Mouse (Mus musculus) forebrain, postnatal 0 days (tissue): Measurements from ENCODE around the gene Pla2g10. TPM values are rescaled to one million over a fixed set of nuclear protein-coding genes. Genes with fewer than 3 reads are reported as not detected.
"Not testable (repeated sequence)": the region's sequence is repeated elsewhere in the genome, so short reads cannot be mapped to it uniquely, and the experiment has no call there.

Experiments
- ATAC-seq: fragments of 200-750 bp; cut with Nextera tagmentation; 2 replicates; pipeline ENCODE4 v1.8.0; 2017; ENCODE audit warnings: mild to moderate bottlenecking, moderate library complexity
- DNase-seq: peaks from one replicate; pipeline ENCODE4 v3.0.0-alpha.2; 2015
- H3K27ac ChIP-seq: fragments of 300-500 bp; sonication (generic); 2 replicates; pipeline ENCODE4 v1.5.1; 2014; ENCODE audit warnings: low read depth, mild to moderate bottlenecking, antibody characterized with exemption, low read length, moderate library complexity, mixed read lengths
- H3K27me3 ChIP-seq: fragments of 300-500 bp; sonication (generic); 2 replicates; pipeline ENCODE4 v1.6.1; 2014; ENCODE audit warnings: mild to moderate bottlenecking, low read length, mixed read lengths; ENCODE audit not compliant: insufficient read depth
- H3K36me3 ChIP-seq: fragments of 300-500 bp; sonication (generic); 2 replicates; pipeline ENCODE4 v1.6.1; 2014; ENCODE audit warnings: mild to moderate bottlenecking, moderate library complexity; ENCODE audit not compliant: insufficient read depth
- H3K4me1 ChIP-seq: fragments of 300-500 bp; sonication (generic); 2 replicates; pipeline ENCODE4 v1.6.1; 2014; ENCODE audit warnings: antibody characterized with exemption; ENCODE audit not compliant: insufficient read depth
- H3K4me2 ChIP-seq: fragments of 300-500 bp; sonication (generic); 2 replicates; pipeline ENCODE4 v1.6.1; 2014; ENCODE audit warnings: low read depth, mild to moderate bottlenecking, moderate library complexity
- H3K4me3 ChIP-seq: fragments of 300-500 bp; sonication (generic); 2 replicates; pipeline ENCODE4 v1.5.1; 2014; ENCODE audit warnings: low read depth, low read length, mixed read lengths
- H3K9ac ChIP-seq: fragments of 300-500 bp; sonication (generic); 2 replicates; pipeline ENCODE4 v1.6.1; 2014; ENCODE audit warnings: mild to moderate bottlenecking
- H3K9me3 ChIP-seq: fragments of 300-500 bp; sonication (generic); 2 replicates; pipeline ENCODE4 v1.6.1; 2016; ENCODE audit warnings: low read length
- CTCF ChIP-seq: sonication (generic); IDR thresholded peaks from 2 replicates; pipeline ENCODE4 v1.5.1; 2016; ENCODE audit warnings: antibody characterized with exemption, control low read depth, low read depth
- WGBS: fragments of 180-500 bp; shearing (Covaris S2); extraction: QIAGEN DNeasy Blood & Tissue Kit; methylation state at CpG from one replicate; pipeline ENCODE4 v1.1.7; 2014; 5-methylcytosine and 5-hydroxymethylcytosine counted together
- polyA plus RNA-seq: library from polyadenylated mRNA; unstranded; fragments of >200 nt; fragmentation: Nextera tagmentation; extraction: Ambion mirVana; gene quantifications from 2 replicates; pipeline ENCODE4 v1.2.1, GENCODE M21; 2015
- total RNA-seq: library from RNA; depleted of rRNA; stranded (reverse); fragments of >200 nt; gene quantifications from 2 replicates; pipeline ENCODE4 v1.2.3, GENCODE M21; 2014; rRNA removed

The Pla2g10 gene
- total RNA-seq (not detected in 2 replicates), polyA plus RNA-seq (0.15 and 0.16 TPM in 2 replicates)

DNA sequence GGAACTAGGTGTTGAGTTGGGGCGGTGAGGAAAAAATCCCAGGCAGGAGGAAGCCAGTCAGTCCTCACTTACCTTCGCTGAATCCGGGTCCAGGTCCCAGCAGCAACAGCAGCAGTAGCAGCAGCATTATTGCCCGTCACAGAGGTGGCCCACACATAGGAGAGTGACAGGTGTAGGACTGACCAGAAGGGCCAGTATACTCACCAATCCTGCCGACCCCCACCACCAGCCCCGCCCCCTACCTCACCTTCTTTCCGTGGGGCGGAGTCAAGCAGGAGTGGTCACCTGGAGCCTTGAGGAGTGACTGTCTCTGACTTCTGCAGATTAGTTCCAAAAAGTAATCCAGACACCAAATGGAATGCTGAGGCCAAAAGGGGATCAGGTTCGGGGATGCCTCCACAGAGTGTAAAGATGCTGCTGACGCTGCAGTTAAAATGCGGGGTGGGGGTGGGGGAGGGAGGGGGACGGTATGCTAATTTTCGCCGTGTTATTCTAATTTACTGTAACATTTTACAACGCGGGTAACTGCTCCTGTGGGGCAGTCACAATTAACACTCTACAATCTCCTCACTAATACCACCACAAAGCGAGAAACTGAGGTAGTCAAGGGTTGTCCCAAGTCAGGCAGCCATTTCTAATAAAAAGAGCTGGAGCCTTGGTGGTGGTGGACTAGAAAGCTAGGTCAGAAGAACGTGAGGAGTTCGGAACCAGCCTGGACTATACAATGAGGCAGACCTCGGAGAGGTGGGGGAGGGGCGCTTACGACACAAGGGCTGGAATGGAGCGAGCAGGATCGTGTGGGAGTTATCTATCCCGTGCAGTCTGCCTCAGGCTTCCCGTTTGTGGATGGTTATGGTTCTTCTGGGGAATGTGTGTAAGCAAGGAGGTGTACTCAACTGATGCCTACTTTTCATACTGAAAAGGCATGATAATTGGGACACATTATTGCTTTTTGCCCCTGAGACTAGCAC, at the start of gene Pla2g10:
Pla2g10 (minus strand) TSS at position 699 of the 971 bp plus-strand sequence.
- ATAC-seq (no peak), DNase-seq (peak; percentile 2)
- Histone ChIP-seq H3K4me3 (no peak within 1 kb of the TSS), H3K4me1 (no peaks in the 10 kb centered on the region), H3K9me3 (no peaks in the 10 kb centered on the region), H3K4me2 (peak within 1 kb of the TSS; percentile 31), H3K27ac (no peak within 1 kb of the TSS), H3K27me3 (no peaks in the 10 kb centered on the region), H3K9ac (no peak within 1 kb of the TSS), H3K36me3 (no peaks in the 10 kb centered on the region; the same call in 1 of the 2 replicates)
- no peak for TF ChIP-seq CTCF
- WGBS, result 18% methylated on average over 26 of the region's 26 CpGs

GRCm38 (mm10) chr16:13774651-13775050, 43.9 kb upstream of the Pla2g10 start:
- not testable (repeated sequence) for H3K4me2 ChIP-seq, ATAC-seq, H3K27me3 ChIP-seq, H3K36me3 ChIP-seq, H3K27ac ChIP-seq, H3K4me1 ChIP-seq, DNase-seq, H3K9ac ChIP-seq, H3K9me3 ChIP-seq, H3K4me3 ChIP-seq
- 92% methylated on average over 3 of the region's 3 CpGs for WGBS

- ATAC-seq, H3K9ac ChIP-seq, H3K36me3 ChIP-seq, H3K9me3 ChIP-seq, DNase-seq, H3K4me3 ChIP-seq, H3K4me2 ChIP-seq, H3K4me1 ChIP-seq, H3K27me3 ChIP-seq, H3K27ac ChIP-seq: not testable (repeated sequence)
- 84% methylated on average over 2 of the region's 2 CpGs for WGBS
These were observed 43.2 kb upstream of the Pla2g10 start for GRCm38 (mm10) chr16:13774011-13774410.

- H3K9me3 ChIP-seq, H3K4me1 ChIP-seq, H3K27ac ChIP-seq, H3K9ac ChIP-seq, ATAC-seq, DNase-seq, H3K4me2 ChIP-seq, H3K36me3 ChIP-seq, H3K27me3 ChIP-seq, H3K4me3 ChIP-seq: not testable (repeated sequence)
- WGBS, result 85% methylated on average over 5 of the region's 5 CpGs
These were observed 41.3 kb upstream of the Pla2g10 start for GRCm38 (mm10) chr16:13772051-13772450.

- WGBS, result 77% methylated on average over 4 of the region's 4 CpGs
These were observed 40.8 kb upstream of the Pla2g10 start for GRCm38 (mm10) chr16:13771603-13772002.

GRCm38 (mm10) chr16:13766367-13766766, 35.6 kb upstream of the Pla2g10 start:
- H3K4me2 ChIP-seq, result no peak overlapping the region
- H3K9me3 ChIP-seq, result no peaks in the 10 kb centered on the region
- H3K27ac ChIP-seq, result no peak overlapping the region
- ATAC-seq, result no peak
- no peak for DNase-seq
- no peaks in the 10 kb centered on the region for H3K36me3 ChIP-seq
- H3K9ac ChIP-seq, result no peak overlapping the region
- H3K4me1 ChIP-seq, result no peaks in the 10 kb centered on the region
- H3K27me3 ChIP-seq, result no peaks in the 10 kb centered on the region
- no peak overlapping the region for H3K4me3 ChIP-seq
- TF ChIP-seq CTCF, result no peak

More at GRCm38 (mm10) chr16:13771603-13772002, 40.8 kb upstream of the Pla2g10 start:
- H3K36me3 ChIP-seq, H3K27me3 ChIP-seq, H3K9me3 ChIP-seq, H3K9ac ChIP-seq, DNase-seq, ATAC-seq, H3K4me1 ChIP-seq, H3K4me3 ChIP-seq, H3K27ac ChIP-seq, H3K4me2 ChIP-seq: not testable (repeated sequence)

- Histone ChIP-seq H3K36me3 (no peaks in the 10 kb centered on the region), H3K27me3 (no peaks in the 10 kb centered on the region), H3K9ac (no peak overlapping the region), H3K4me2 (no peak overlapping the region), H3K4me3 (no peak overlapping the region), H3K9me3 (no peaks in the 10 kb centered on the region), H3K27ac (no peak overlapping the region), H3K4me1 (no peaks in the 10 kb centered on the region)
- TF ChIP-seq CTCF, result no peak
- DNase-seq, result no peak
- 82% methylated on average over 3 of the region's 3 CpGs for WGBS
- ATAC-seq, result no peak
These were observed 33.7 kb upstream of the Pla2g10 start for GRCm38 (mm10) chr16:13764519-13764918.

DNA sequence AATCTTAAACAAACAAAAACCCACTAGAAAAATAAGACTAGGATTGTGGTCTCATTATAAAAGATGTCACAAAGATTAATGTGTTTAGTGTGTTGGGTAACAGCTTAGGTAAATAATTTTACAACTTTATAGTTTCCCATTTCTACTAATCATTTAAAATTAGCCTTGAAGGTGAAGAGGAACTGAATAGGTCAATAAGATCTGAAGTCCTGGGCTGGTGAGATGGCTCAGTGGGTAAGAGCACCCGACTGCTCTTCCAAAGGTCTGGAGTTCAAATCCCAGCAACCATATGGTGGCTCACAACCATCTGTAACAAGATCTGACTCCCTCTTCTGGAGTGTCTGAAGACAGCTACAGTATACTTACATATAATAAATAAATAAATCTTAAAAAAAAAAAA, 32.0 kb upstream of the Pla2g10 start:
- not testable (repeated sequence) for H3K4me2 ChIP-seq, ATAC-seq, DNase-seq, H3K9me3 ChIP-seq, H3K9ac ChIP-seq, H3K36me3 ChIP-seq, H3K27me3 ChIP-seq, H3K4me3 ChIP-seq, H3K4me1 ChIP-seq, H3K27ac ChIP-seq
- 86% methylated on average over 1 of the region's 1 CpGs for WGBS
